Mouse (Mus musculus): ENCODE data around the gene Plekho2.
A peak's percentile ranks its signal among the peaks of the same experiment; 100 is the strongest.

GRCm38 (mm10) chr9:65586406-65587269 lies 6.8 kb upstream of the Plekho2 start, which contains the start of gene Pif1:
- TF ChIP-seq CTCF (IDR thresholded peaks at IDR 0.05; ENCODE audit: control insufficient read depth, insufficient read depth, insufficient replicate concordance, low read depth, low read length) (no peak), POLR2A (IDR thresholded peaks at IDR 0.05; ENCODE audit: control insufficient read depth, low read depth, low read length) (peak; percentile 37; the same call in 1 of the 2 replicates)

Data from testis, adult 2 months (tissue).